Mouse (Mus musculus): Measurements from ENCODE around the gene Wdr31.

The Wdr31 gene

GRCm38 (mm10) chr4:62431522-62431921 is 39.2 kb downstream of the Wdr31 start:
- H3K4me3 ChIP-seq (replicated peaks; ENCODE audit: low read length), result no peak overlapping the region
- TF ChIP-seq POU5F1 (IDR thresholded peaks at IDR 0.05; ENCODE audit: borderline replicate concordance, low read length), result no peak
- no peak for TF ChIP-seq CTCF (conservative IDR thresholded peaks at IDR 0.05; ENCODE audit: low read length)
- TF ChIP-seq NANOG (IDR thresholded peaks at IDR 0.05; ENCODE audit: borderline replicate concordance, low read length), result no peak
- no peaks in the 10 kb centered on the region for H3K27me3 ChIP-seq (ENCODE audit: insufficient read depth, low read length)
- no peaks in the 10 kb centered on the region for H3K9me3 ChIP-seq (ENCODE audit: low read length)
- H3K4me1 ChIP-seq (replicated peaks; ENCODE audit: low read depth, low read length), result peaks cover 23% of the 10 kb centered on the region
- 0 out of 2 replicates have a peak, but pooled peaks cover 4% of the 10 kb centered on the region for H3K36me3 ChIP-seq (ENCODE audit: insufficient read depth, low read length)

DNA sequence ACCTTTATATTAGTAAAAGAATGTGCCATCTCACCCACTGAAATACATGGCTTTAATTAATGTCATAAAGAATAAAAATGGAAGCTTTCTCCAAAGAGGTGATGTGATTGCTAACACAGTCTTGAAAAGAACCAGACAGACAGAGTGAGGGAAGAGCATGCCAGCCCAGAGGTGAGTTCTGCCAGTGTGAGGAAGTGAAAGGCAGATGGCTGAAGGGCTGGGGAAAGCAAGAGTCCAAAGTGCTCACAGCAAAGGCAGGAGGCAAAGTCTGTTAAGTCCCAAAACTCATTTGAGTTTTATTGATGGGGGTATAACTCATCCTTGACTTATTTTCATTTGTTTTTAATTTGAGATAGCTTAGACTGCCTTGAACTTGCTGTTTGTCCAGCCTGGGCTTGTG is 40.0 kb downstream of the Wdr31 start:
- H3K4me3 ChIP-seq (replicated peaks; ENCODE audit: low read length), result no peak overlapping the region
- TF ChIP-seq CTCF (conservative IDR thresholded peaks at IDR 0.05; ENCODE audit: low read length) (no peak), POU5F1 (IDR thresholded peaks at IDR 0.05; ENCODE audit: borderline replicate concordance, low read length) (no peak), NANOG (IDR thresholded peaks at IDR 0.05; ENCODE audit: borderline replicate concordance, low read length) (no peak)
- H3K4me1 ChIP-seq (replicated peaks; ENCODE audit: low read depth, low read length), result peaks cover 27% of the 10 kb centered on the region
- H3K27me3 ChIP-seq (ENCODE audit: insufficient read depth, low read length), result no peaks in the 10 kb centered on the region
- H3K9me3 ChIP-seq (ENCODE audit: low read length), result no peaks in the 10 kb centered on the region
- H3K36me3 ChIP-seq (ENCODE audit: insufficient read depth, low read length), result peaks cover 9% of the 10 kb centered on the region

GRCm38 (mm10) chr4:62429616-62430015 is 41.1 kb downstream of the Wdr31 start:
- Histone ChIP-seq H3K27me3 (ENCODE audit: insufficient read depth, low read length) (no peaks in the 10 kb centered on the region), H3K4me3 (replicated peaks; ENCODE audit: low read length) (no peak overlapping the region), H3K36me3 (ENCODE audit: insufficient read depth, low read length) (peaks cover 20% of the 10 kb centered on the region), H3K4me1 (replicated peaks; ENCODE audit: low read depth, low read length) (peaks cover 27% of the 10 kb centered on the region), H3K9me3 (ENCODE audit: low read length) (no peaks in the 10 kb centered on the region)
- TF ChIP-seq NANOG (IDR thresholded peaks at IDR 0.05; ENCODE audit: borderline replicate concordance, low read length), result no peak
- TF ChIP-seq POU5F1 (IDR thresholded peaks at IDR 0.05; ENCODE audit: borderline replicate concordance, low read length), result no peak
- TF ChIP-seq CTCF (conservative IDR thresholded peaks at IDR 0.05; ENCODE audit: low read length), result no peak

GRCm38 (mm10) chr4:62427978-62428758 is 42.5 kb downstream of the Wdr31 start:
- Histone ChIP-seq H3K27me3 (ENCODE audit: insufficient read depth, low read length) (no peaks in the 10 kb centered on the region), H3K4me1 (replicated peaks; ENCODE audit: low read depth, low read length) (peaks cover 25% of the 10 kb centered on the region), H3K4me3 (replicated peaks; ENCODE audit: low read length) (peak overlapping the region; percentile 65), H3K36me3 (ENCODE audit: insufficient read depth, low read length) (peaks cover 34% of the 10 kb centered on the region), H3K9me3 (ENCODE audit: low read length) (no peaks in the 10 kb centered on the region)
- no peak for TF ChIP-seq CTCF (conservative IDR thresholded peaks at IDR 0.05; ENCODE audit: low read length)
- no peak for TF ChIP-seq NANOG (IDR thresholded peaks at IDR 0.05; ENCODE audit: borderline replicate concordance, low read length)
- TF ChIP-seq POU5F1 (IDR thresholded peaks at IDR 0.05; ENCODE audit: borderline replicate concordance, low read length), result no peak

DNA sequence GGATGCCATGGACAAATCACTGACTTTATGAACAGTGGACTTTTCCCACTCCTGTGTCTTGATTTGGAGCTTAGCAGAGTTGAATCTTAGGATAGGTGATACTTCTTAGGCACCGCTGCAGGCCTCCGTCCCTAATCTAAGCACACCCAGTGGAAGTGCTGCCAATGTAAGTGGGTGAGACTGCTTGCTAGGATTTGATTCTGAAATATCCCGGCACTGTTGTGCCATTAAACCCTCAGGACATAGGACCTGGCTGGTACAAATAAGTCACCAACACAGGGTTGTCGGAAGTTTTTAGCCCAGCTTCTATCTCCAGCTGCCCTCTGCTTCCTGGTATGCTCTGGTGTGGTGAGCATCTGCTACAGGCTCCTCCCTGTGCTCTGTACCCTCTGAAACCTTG is 44.8 kb downstream of the Wdr31 start:
- Histone ChIP-seq H3K36me3 (ENCODE audit: insufficient read depth, low read length) (peaks cover 57% of the 10 kb centered on the region), H3K9me3 (ENCODE audit: low read length) (no peaks in the 10 kb centered on the region), H3K4me3 (replicated peaks; ENCODE audit: low read length) (no peak overlapping the region), H3K27me3 (ENCODE audit: insufficient read depth, low read length) (no peaks in the 10 kb centered on the region), H3K4me1 (replicated peaks; ENCODE audit: low read depth, low read length) (peaks cover 25% of the 10 kb centered on the region)
- TF ChIP-seq NANOG (IDR thresholded peaks at IDR 0.05; ENCODE audit: borderline replicate concordance, low read length) (no peak), POU5F1 (IDR thresholded peaks at IDR 0.05; ENCODE audit: borderline replicate concordance, low read length) (no peak), CTCF (conservative IDR thresholded peaks at IDR 0.05; ENCODE audit: low read length) (no peak)

DNA sequence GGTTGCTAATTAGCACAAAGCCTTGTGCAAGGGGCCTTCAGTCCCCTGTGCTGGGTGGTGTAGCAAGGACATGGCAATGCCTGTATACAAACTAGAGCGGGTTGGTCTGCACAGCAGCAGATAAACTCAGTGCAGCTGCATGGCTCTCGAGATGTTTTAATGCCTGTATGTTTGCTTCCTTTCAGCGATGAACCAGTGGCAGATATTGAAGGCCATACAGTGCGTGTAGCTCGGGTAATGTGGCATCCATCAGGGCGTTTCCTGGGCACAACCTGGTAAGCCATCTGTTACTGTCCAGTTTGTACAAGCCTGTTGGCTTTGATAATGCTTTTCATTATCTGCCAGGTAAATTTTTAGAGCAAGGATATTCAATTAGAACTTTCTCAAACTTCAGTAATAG is 51.6 kb downstream of the Wdr31 start:
- Histone ChIP-seq H3K27me3 (ENCODE audit: insufficient read depth, low read length) (no peaks in the 10 kb centered on the region), H3K4me3 (replicated peaks; ENCODE audit: low read length) (no peak overlapping the region), H3K4me1 (replicated peaks; ENCODE audit: low read depth, low read length) (no peaks in the 10 kb centered on the region), H3K36me3 (ENCODE audit: insufficient read depth, low read length) (peaks cover 100% of the 10 kb centered on the region), H3K9me3 (ENCODE audit: low read length) (no peaks in the 10 kb centered on the region)
- no peak for TF ChIP-seq NANOG (IDR thresholded peaks at IDR 0.05; ENCODE audit: borderline replicate concordance, low read length)
- TF ChIP-seq CTCF (conservative IDR thresholded peaks at IDR 0.05; ENCODE audit: low read length), result no peak
- TF ChIP-seq POU5F1 (IDR thresholded peaks at IDR 0.05; ENCODE audit: borderline replicate concordance, low read length), result no peak

DNA sequence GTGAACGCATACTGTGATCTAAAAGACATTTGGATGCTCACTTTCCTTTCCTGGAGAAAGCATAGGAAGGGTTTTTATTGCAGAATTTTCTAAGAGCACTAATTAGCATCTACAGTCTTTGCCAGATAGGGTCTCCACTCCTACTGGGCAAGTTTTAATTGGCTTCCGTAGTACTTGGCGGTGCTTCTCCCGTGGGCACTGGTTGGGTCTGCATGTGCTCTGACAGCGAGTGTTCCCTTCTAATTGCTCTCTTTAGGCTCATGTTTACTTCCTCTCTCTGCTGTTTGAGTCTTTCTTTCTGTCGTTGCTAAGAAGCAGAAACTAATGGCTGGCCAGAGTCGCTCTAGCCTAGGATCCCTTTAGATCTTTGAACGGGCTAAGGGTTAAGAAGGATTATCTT is 52.2 kb downstream of the Wdr31 start:
- TF ChIP-seq POU5F1 (IDR thresholded peaks at IDR 0.05; ENCODE audit: borderline replicate concordance, low read length) (no peak), NANOG (IDR thresholded peaks at IDR 0.05; ENCODE audit: borderline replicate concordance, low read length) (no peak), CTCF (conservative IDR thresholded peaks at IDR 0.05; ENCODE audit: low read length) (no peak)
- H3K4me1 ChIP-seq (replicated peaks; ENCODE audit: low read depth, low read length), result no peaks in the 10 kb centered on the region
- H3K4me3 ChIP-seq (replicated peaks; ENCODE audit: low read length), result no peak overlapping the region
- H3K9me3 ChIP-seq (ENCODE audit: low read length), result no peaks in the 10 kb centered on the region
- no peaks in the 10 kb centered on the region for H3K27me3 ChIP-seq (ENCODE audit: insufficient read depth, low read length)
- peaks cover 100% of the 10 kb centered on the region for H3K36me3 ChIP-seq (ENCODE audit: insufficient read depth, low read length)

GRCm38 (mm10) chr4:62411606-62412005 is 59.1 kb downstream of the Wdr31 start:
- no peak overlapping the region for H3K4me3 ChIP-seq (replicated peaks; ENCODE audit: low read length)
- H3K9me3 ChIP-seq (ENCODE audit: low read length), result peaks cover 16% of the 10 kb centered on the region
- H3K4me1 ChIP-seq (replicated peaks; ENCODE audit: low read depth, low read length), result peaks cover 10% of the 10 kb centered on the region
- H3K27me3 ChIP-seq (ENCODE audit: insufficient read depth, low read length), result no peaks in the 10 kb centered on the region
- peaks cover 68% of the 10 kb centered on the region for H3K36me3 ChIP-seq (ENCODE audit: insufficient read depth, low read length)
- TF ChIP-seq CTCF (conservative IDR thresholded peaks at IDR 0.05; ENCODE audit: low read length), result no peak
- no peak for TF ChIP-seq POU5F1 (IDR thresholded peaks at IDR 0.05; ENCODE audit: borderline replicate concordance, low read length)
- TF ChIP-seq NANOG (IDR thresholded peaks at IDR 0.05; ENCODE audit: borderline replicate concordance, low read length), result no peak
